Mouse (Mus musculus) Patski (cell line): ENCODE measurements at regions not wholly inside any gene's neighbourhood (a gene's known extent, or its start where the extent isn't known, plus 50 kb on each side); places are given as distances from the start of the nearest gene placed in this dataset.

Source experiments
- ATAC-seq: fragments of 100-300 bp; one replicate; pipeline ENCODE4 v1.8.0; 2021
- CTCF ChIA-PET: fragments of 350-600 bp; sonication (Branson Sonifier 250); formaldehyde crosslinking; loops from one replicate; lab custom pipeline; 2022; ENCODE audit warnings: inconsistent platforms; lab: Charles Lee
- POLR2A ChIA-PET: fragments of 350-600 bp; sonication (Branson Sonifier 250); formaldehyde crosslinking; loops from one replicate; lab custom pipeline; 2022; ENCODE audit warnings: antibody characterized with exemption, inconsistent platforms; lab: Charles Lee
- DNase-seq: peaks from one replicate; pipeline ENCODE4 v3.0.0-alpha.2; 2011; ENCODE audit warnings: low read depth, low spot score
- H3K27me3 ChIP-seq: fragments of 371-371 bp; one replicate; pipeline ENCODE4 v1.5.1; 2021
- CTCF ChIP-seq: fragments of 100-300 bp; IDR thresholded peaks from one replicate; pipeline ENCODE4 v1.5.1; 2021
- in situ Hi-C: fragments of 300-500 bp; cut with MboI; formaldehyde crosslinking; loops from 3 replicates; pipeline ENCODE4 v1.11.1; 2018; ENCODE audit warnings: low pct_unique_long_range_greater_than_20kb, mixed read lengths

GRCm38 (mm10) chr14:94691176-94691575 lies 800.7 kb upstream of the Pcdh9 start:
- CTCF ChIA-PET = no interaction called here
- ATAC-seq = no peak
- POLR2A ChIA-PET = no interaction called here
- peak; percentile 37 for TF ChIP-seq CTCF
- in situ Hi-C loops = no loop called here
- no peaks in the 10 kb centered on the region for H3K27me3 ChIP-seq
- no peak for DNase-seq

GRCm38 (mm10) chr14:94677716-94678115 lies 787.2 kb upstream of the Pcdh9 start:
- no peak for TF ChIP-seq CTCF
- in situ Hi-C loops = no loop called here
- no peak for ATAC-seq
- no peak for DNase-seq
- ChIA-PET POLR2A (no interaction called here), CTCF (no interaction called here)
- no peaks in the 10 kb centered on the region for H3K27me3 ChIP-seq

- POLR2A ChIA-PET = no interaction called here
- in situ Hi-C loops = no loop called here
Observed at GRCm38 (mm10) chr14:94653625-94654024, 763.1 kb upstream of the Pcdh9 start.

GRCm38 (mm10) chr14:94615006-94615405 lies 724.5 kb upstream of the Pcdh9 start:
- no peak for DNase-seq
- ChIA-PET POLR2A (no interaction called here), CTCF (no interaction called here)
- H3K27me3 ChIP-seq = no peaks in the 10 kb centered on the region
- TF ChIP-seq CTCF = no peak
- in situ Hi-C loops = no loop called here
- no peak for ATAC-seq

More at GRCm38 (mm10) chr14:94653625-94654024, 763.1 kb upstream of the Pcdh9 start:
- DNase-seq (no peak), ATAC-seq (no peak)
- H3K27me3 ChIP-seq = no peaks in the 10 kb centered on the region
- TF ChIP-seq CTCF = no peak
- CTCF ChIA-PET = interaction anchor here (1.9 kb wide), 1 partner anchor 25 kb away, joined by 4 read pairs; no protein-coding TSS in a partner anchor
